Mouse (Mus musculus) megakaryocyte, embryonic 14.5 days (primary cell): ENCODE results near the gene Gm20388.

Experiments used
- FLI1 ChIP-seq: IDR thresholded peaks from 2 replicates; pipeline ENCODE4 v1.6.1; 2012; ENCODE audit warnings: low read length, inconsistent platforms, mixed read lengths
- GATA1 ChIP-seq: IDR thresholded peaks from 3 replicates; pipeline ENCODE4 v1.6.1; 2012; ENCODE audit warnings: mixed read lengths, low read length, inconsistent platforms, borderline replicate concordance

DNA sequence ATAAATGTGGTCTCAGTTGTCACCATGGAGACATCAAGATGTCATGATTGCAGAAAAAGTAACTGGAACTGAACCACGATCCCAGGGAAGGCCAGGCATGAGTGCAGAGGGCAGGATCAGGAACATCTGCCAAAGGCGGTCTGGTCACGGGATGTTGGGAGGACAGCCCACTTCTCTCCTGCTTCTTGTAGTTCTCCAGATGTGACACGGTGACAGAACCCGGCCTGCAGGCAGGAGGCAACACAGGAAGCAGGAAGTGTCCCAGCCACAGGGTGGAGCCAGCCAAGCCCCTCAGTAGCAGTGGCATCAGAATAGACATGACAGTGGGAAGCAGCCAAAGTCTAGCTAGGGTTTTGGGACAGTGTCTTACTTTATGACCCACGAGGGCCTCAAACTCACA lies 1724.9 kb downstream of the Gm20388 start:
- no peak for TF ChIP-seq GATA1
- TF ChIP-seq FLI1, result no peak
